Mouse (Mus musculus): Measurements from ENCODE around the gene Taar9.
"Not testable (repeated sequence)": the region's sequence is repeated elsewhere in the genome, so short reads cannot be mapped to it uniquely, and the experiment has no call there.

The Taar9 gene

DNA sequence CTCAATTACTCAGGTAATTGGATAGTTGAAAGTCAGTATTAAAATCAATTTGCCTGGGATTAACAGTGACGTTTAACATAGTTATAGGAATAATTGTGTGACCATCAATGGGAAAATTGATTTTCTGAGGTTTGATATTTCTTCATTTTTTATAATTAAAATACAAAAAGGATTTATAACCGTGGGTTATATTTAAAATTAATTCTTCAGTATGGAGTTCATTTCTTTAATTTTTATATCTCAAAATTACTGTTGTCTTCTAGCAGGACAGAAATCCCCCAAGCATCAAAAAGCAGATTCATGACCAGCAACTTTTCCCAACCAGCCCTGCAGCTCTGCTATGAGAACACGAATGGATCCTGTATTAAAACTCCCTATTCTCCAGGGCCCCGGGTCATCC, 33.1 kb downstream of the Taar9 start, which contains the start of gene Taar8a:
TSS of gene Taar8a (plus strand) at position 301 of the 400 bp plus-strand sequence.
- not testable (repeated sequence) for DNase-seq (ENCODE audit: low read depth, low spot score)

DNA sequence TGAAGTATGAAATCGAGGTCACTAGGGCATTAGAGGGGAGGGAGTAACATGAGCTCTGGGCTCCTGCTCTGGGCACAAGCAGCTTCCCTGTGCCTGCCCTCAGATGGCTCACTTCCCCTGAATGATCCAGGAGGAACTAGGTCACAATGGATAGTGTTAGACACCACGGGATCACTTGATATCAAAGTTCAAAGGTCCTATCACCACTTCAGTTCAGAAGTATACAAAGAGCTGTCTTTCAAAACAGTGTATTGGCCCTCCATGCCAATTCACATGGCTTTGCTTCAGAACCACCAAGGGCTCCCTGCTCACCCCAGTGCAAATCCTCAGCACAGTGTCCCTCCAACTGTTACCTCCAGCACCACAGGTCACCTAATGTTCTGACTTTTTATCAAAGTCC, 34.6 kb downstream of the Taar9 start:
- not testable (repeated sequence) for DNase-seq (ENCODE audit: low read depth, low spot score)

DNA sequence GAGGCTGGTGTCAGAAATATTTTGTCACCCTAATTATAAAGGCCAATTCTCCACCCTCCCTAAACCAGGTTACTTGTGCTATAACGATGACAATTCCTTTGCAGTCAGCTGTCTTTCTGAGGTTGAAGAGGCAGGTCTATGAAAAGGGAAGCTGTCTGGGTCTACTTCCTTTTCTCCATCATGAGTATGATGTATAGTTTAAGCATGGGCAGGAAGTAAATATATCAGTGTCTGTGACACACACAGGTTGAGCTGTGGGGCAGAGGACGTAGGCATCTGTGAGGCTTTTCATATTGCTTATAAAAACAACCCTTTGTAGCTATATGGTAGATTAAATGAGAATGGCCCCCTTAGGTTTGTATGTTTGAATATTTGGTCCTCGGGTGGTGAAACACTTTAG, 50.3 kb downstream of the Taar9 start:
- DNase-seq (ENCODE audit: low read depth, low spot score) = no peak
